Mouse (Mus musculus) central nervous system, embryonic 11.5 days (tissue): ENCODE data around the gene Cytip. TPM values are rescaled to one million over a fixed set of nuclear protein-coding genes. Genes with fewer than 3 reads are reported as not detected.

Source experiments
- polyA plus RNA-seq: library from polyadenylated mRNA; depleted of rRNA; stranded (reverse); fragments of >200 nt; gene quantifications from 2 replicates; pipeline ENCODE4 v1.2.3, GENCODE M21; 2012; rRNA removed

Cytip gene
- 0.17 and 0.53 TPM in 2 replicates for polyA plus RNA-seq

GRCm38 (mm10) chr2:58195346-58195745, at the start of gene Cytip:
Gene Cytip (minus strand): TSS chr2:58195532.

Other genes starting within 250 kb of the Cytip start
- 0.29 and 0.72 TPM in 2 replicates for gene Galnt5, start 197.6 kb downstream of the Cytip start, polyA plus RNA-seq
- gene Ermn, start 142.7 kb downstream of the Cytip start, polyA plus RNA-seq: 0.31 and 0.34 TPM in 2 replicates
- 0.07 and 0.15 TPM in 2 replicates for gene Acvr1c, start 162.4 kb upstream of the Cytip start, polyA plus RNA-seq